Mouse (Mus musculus) embryonic stem cell, embryonic (primary cell): Measurements from ENCODE around the gene Mgp.

ENCODE experiments used
- CTCF ChIA-PET, 4 experiments: fragments of 300-600 bp in 2 of 4; fragments of 350-600 bp in 2 of 4; sonication (Branson Sonifier 250); formaldehyde crosslinking; loops; one replicate each; lab custom pipeline; 2022; ENCODE audit warnings: inconsistent platforms in 2 of 4; lab: Charles Lee
- POLR2A ChIA-PET, 4 experiments: fragments of 300-600 bp in 2 of 4; fragments of 350-600 bp in 2 of 4; sonication (Branson Sonifier 250); formaldehyde crosslinking; loops; one replicate each; lab custom pipeline; 2022; ENCODE audit warnings: antibody characterized with exemption in 4 of 4, inconsistent platforms in 1 of 4; lab: Charles Lee

Gene Mgp

DNA sequence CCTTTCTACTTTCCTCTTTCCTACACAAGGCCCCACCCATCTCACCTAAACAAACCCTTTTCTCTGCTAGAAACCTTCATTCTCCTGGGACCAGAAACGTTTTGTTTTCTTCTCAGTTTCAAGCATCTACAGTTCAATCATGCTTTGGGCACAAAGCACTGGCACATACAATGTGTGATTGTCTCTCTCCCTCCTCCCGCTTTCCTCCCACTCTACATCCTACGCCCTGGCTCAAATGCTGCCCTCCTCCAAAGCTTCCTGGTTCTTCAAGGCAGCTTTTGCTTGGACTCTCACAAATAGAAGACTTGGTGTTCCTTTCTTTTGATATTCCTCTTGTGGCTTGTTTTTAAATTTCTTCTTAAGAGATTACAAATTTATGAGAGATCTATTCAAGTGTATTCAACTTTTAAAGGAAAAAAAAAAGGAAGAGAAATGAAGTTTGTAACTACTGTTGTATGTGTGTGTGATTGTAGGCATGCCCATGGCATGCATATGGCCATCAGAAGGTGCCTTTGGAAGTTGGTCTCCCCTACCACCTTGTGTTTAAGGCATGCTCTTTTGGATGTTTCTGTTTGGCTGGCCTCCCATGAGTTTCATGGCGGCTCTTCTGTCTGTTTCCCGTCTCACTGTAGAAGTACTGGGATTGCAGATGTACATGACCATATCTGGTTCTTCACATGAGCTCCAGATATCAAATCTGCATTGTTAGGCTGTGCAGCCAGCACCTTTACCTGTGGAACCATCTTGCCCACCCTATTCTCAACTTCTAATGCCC lies 29.7 kb downstream of the Mgp start:
- ChIA-PET CTCF (interaction anchor here in 2 of 4 experiments (0.7 to 2.3 kb wide), 2 partner anchors 11 to 124 kb away, joined by 4 to 17 read pairs; partner anchors contain the start of gene Art4 (in 1 of the 2)), POLR2A (interaction anchor here in 2 of 4 experiments (2.0 to 3.4 kb wide), 3 partner anchors 42 kb away, joined by 9 to 36 read pairs (median 22); partner anchors contain the start of gene Hist4h4 (in 2 of the 2))

DNA sequence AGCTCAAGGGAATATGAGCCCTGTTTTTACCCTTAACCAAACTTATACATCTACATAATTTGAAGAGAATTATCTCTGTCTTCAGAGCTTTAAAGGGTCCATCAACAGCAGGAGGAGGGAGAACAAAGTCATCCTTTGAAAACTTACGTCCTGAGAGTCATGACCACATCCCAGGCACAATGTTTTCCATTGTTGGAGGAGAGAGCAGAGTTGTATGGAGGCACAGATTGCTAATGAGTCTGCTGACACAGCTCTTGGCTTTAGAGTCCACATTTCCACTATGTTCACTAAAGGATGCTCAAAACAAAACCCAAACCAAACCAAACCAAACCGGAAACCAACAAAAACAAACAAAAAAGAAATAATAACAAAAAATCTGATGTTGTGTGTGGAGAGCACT lies 30.7 kb downstream of the Mgp start:
- POLR2A ChIA-PET: interaction anchor here in 2 of 4 experiments (0.9 to 18.5 kb wide), 3 partner anchors 10 to 41 kb away, joined by 3 to 441 read pairs (median 9); partner anchors contain the start of genes Hist4h4 (in 2 of the 2), H2afj (in 1 of the 2) and Smco3 (in 1 of the 2)
- CTCF ChIA-PET: no interaction called here

DNA sequence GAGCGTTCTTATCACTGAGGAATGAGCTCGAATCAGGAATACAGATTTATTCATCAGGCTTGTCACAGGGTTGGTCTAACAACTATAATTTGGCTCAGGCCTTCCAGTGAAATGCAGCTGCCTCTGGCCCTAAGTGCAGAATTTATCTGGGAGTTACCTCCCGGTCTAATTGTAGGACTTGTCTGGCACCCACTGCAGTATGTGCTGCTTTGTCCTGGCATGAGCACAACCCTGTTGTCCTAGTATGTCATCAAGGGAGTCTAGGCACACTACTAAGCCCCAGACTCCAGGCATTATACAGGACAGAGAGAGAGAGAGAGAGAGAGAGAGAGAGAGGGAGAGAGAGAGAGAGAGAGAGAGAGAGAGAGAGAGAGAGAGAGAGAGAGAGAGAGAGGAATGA lies 38.3 kb downstream of the Mgp start:
- ChIA-PET POLR2A (interaction anchor here in 2 of 4 experiments (1.8 to 18.5 kb wide), 3 partner anchors 10 to 33 kb away, joined by 13 to 441 read pairs (median 19); partner anchors contain the start of genes Hist4h4 (in 2 of the 2), BC049715 (in 1 of the 2), H2afj (in 1 of the 2) and Wbp11 (in 1 of the 2)), CTCF (no interaction called here)

- POLR2A ChIA-PET: interaction anchor here in 3 of 4 experiments (0.9 to 18.5 kb wide), 6 partner anchors 9 to 31 kb away, joined by 3 to 441 read pairs (median 37); partner anchors contain the start of genes Hist4h4 (in 3 of the 3) and H2afj (in 2 of the 3)
- CTCF ChIA-PET: interaction anchor here in 2 of 4 experiments (0.6 to 1.1 kb wide), 2 partner anchors 12 to 1051 kb away, joined by 3 to 7 read pairs; no protein-coding TSS in a partner anchor
Measured at GRCm38 (mm10) chr6:136835352-136835751, 40.3 kb downstream of the Mgp start, which contains the start of gene Smco3. Gene Smco3, minus strand, starts transcription at chr6:136835452.

DNA sequence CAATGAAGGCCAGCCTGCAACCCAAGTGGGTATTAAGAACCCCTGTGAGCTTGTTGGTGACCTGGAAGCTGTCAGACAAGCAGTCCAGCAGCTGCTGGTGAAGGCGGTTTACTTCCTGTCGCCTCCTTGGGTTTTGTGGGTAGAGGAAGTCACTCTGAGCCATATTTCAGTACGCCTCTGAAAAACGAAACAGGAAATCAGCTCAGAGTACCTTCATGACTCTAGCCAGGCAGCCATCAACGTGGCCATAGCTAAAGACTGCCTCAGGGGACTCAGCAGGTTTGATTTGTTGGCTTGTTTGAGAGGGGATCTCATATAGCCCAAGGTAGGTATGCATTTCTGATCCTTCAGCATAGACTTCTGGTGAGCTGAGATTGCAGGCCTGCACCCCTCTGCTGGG lies 43.9 kb downstream of the Mgp start:
- ChIA-PET POLR2A (interaction anchor here (0.7 to 18.5 kb wide), 19 partner anchors 9 to 80 kb away, joined by 3 to 441 read pairs (median 5); partner anchors contain the start of genes Hist4h4 (in 4 of the 4) and H2afj (in 3 of the 4)), CTCF (interaction anchor here in 2 of 4 experiments (0.9 to 1.8 kb wide), 6 partner anchors 16 to 149 kb away, joined by 3 to 8 read pairs (median 5); partner anchors contain the start of gene Hist4h4 (in 1 of the 2))

DNA sequence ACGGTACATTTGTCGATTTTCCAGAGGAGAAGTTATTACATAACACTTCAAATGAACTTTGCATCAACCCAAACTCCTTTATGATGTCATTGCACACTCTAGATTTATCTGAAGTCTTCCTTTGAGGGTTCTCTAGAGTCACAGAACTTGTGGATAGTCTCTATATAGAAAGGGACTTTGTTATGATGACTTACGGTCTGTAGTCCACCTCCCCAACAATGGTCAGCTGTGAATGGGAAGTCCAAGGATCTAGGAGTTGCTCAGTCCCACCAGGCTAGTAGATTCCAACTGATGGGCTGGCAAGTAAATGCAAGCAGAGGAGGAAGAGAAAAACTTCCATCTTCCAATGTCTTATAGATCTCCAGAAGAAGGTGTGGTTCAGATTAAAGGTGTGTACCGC lies 46.9 kb downstream of the Mgp start:
- ChIA-PET POLR2A (interaction anchor here (0.6 to 18.5 kb wide), 43 partner anchors 9 to 523 kb away, joined by 3 to 441 read pairs (median 6); partner anchors contain the start of genes H2afj (in 4 of the 4), Hist4h4 (in 3 of the 4) and Rerg (in 1 of the 4)), CTCF (interaction anchor here in 1 of 4 experiments (1.0 kb wide), 2 partner anchors 19 to 25 kb away, joined by 3 to 6 read pairs; partner anchors contain the start of gene Hist4h4)

- POLR2A ChIA-PET: interaction anchor here (0.6 to 18.5 kb wide), 60 partner anchors 8 to 522 kb away, joined by 3 to 441 read pairs (median 4); partner anchors contain the start of genes H2afj (in 4 of the 4), Hist4h4 (in 3 of the 4) and Rerg (in 1 of the 4)
- CTCF ChIA-PET: interaction anchor here in 1 of 4 experiments (1.0 kb wide), 2 partner anchors 20 to 24 kb away, joined by 3 to 6 read pairs; partner anchors contain the start of gene Hist4h4
Measured at GRCm38 (mm10) chr6:136827881-136828561, 47.6 kb downstream of the Mgp start, which contains the start of gene Wbp11. Gene Wbp11, minus strand, starts transcription at chr6:136828233.

DNA sequence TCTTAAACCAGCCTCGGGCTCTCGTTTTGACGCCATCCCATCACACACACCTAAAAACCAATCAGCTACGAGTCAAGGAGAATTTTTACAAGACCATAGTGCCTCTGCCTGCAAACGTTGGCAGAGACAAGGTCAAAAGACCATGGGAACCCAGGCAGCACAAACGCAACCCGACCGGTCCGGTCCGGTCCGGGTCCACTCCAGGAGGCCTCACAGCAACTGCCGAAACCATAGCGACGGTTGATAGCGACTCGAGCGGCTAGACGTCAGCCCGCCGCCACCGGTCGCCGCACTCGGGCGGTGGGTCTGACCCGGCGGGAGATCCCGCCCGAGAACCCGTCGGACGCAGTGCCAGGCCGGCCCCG lies 48.1 kb downstream of the Mgp start, which contains the start of gene BC049715:
Gene BC049715 (plus strand): TSS at position 111 of the 365 bp plus-strand sequence.
- ChIA-PET CTCF (interaction anchor here in 1 of 4 experiments (1.0 kb wide), 2 partner anchors 20 to 23 kb away, joined by 3 to 6 read pairs; partner anchors contain the start of gene Hist4h4), POLR2A (interaction anchor here (0.6 to 18.5 kb wide), 54 partner anchors 8 to 405 kb away, joined by 3 to 441 read pairs (median 4); partner anchors contain the start of genes H2afj (in 4 of the 4), Hist4h4 (in 3 of the 4) and Rerg (in 1 of the 4))

- POLR2A ChIA-PET: interaction anchor here (0.6 to 18.5 kb wide), 28 partner anchors 9 to 343 kb away, joined by 3 to 441 read pairs (median 8); partner anchors contain the start of genes H2afj (in 4 of the 4), Hist4h4 (in 3 of the 4) and Rerg (in 1 of the 4)
Measured at GRCm38 (mm10) chr6:136827116-136827515, 48.5 kb downstream of the Mgp start.

DNA sequence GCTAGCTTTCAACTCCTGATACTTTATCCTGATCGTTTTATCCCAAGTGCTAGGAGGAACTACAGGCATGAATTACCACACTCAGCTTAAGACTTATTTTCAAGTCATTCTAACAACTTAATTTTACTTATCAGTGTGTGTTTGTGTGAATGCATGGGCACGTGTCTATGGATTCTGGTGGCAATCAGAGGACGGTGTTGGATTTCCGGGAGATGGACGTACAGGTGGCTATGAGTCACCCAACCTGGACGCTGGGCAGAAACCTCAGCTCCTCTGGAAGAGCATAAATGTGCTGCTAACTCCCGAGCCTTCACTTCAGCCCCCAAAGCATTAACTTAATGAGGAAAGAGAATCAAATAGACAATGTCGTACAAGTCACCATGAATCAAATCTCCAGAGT lies 50.6 kb downstream of the Mgp start:
- ChIA-PET CTCF (no interaction called here), POLR2A (interaction anchor here in 3 of 4 experiments (1.0 to 14.0 kb wide), 8 partner anchors 8 to 21 kb away, joined by 3 to 268 read pairs (median 4); partner anchors contain the start of genes Hist4h4 (in 3 of the 3) and H2afj (in 2 of the 3))

More at GRCm38 (mm10) chr6:136827116-136827515, 48.5 kb downstream of the Mgp start:
- CTCF ChIA-PET: no interaction called here
